Mouse (Mus musculus): ENCODE results near the gene Gm2001.
"Not testable (repeated sequence)": the region's sequence is repeated elsewhere in the genome, so short reads cannot be mapped to it uniquely, and the experiment has no call there.

Gm2001 gene

DNA sequence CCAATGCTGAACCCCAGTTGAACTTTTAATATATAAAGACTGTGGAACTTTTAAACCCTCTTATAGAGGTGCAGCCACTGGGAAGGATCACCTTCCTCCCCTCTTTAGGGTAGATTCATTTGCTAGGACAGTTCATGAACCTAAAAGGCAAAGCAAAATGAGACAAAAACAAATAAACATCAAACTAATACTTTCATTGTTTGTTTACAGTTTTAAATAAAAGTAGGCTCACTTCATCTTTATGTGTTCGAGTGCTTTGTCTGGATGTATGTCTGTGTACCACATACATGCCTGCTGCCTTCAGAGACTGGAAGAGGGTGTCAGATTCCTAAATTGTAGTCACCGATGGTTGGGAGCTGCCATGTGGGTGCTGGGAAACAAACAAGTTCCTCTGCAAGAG is at the start of gene Gm2001:
TSS of gene Gm2001 (minus strand) at position 101 of the 400 bp plus-strand sequence.
- DNase-seq (ENCODE audit: low spot score): not testable (repeated sequence)

GRCm38 (mm10) chr12:87873772-87874171 is 31.6 kb upstream of the Gm2001 start, which contains the start of gene Gm2016:
Gene Gm2016 (plus strand): TSS chr12:87874072.
- DNase-seq (ENCODE audit: low spot score): not testable (repeated sequence)

DNA sequence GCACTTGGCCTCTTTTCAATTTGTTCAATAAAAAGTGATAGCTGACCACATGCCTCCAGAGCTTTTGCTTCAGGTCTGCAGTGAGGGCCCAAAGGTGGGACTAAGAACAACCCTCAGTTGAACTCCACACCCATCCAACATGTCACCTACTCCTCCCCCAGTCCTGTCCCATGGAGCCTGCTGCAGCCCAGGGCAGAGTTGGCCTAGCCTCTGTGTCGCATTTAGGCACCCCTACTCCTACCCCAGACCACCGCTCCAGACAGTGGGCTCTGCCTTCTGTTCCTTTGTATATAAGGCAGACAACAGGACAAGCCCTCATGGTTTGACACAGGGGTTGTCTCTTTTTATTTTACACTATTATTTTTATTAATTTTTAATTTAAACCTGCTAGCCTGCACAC is 21.9 kb upstream of the Gm2001 start:
- DNase-seq (ENCODE audit: low spot score): not testable (repeated sequence)

- DNase-seq (ENCODE audit: low spot score): not testable (repeated sequence)
Observed at GRCm38 (mm10) chr12:87863638-87864037, 21.5 kb upstream of the Gm2001 start.

GRCm38 (mm10) chr12:87861740-87862692 is 19.9 kb upstream of the Gm2001 start:
- DNase-seq (ENCODE audit: low spot score): not testable (repeated sequence)

DNA sequence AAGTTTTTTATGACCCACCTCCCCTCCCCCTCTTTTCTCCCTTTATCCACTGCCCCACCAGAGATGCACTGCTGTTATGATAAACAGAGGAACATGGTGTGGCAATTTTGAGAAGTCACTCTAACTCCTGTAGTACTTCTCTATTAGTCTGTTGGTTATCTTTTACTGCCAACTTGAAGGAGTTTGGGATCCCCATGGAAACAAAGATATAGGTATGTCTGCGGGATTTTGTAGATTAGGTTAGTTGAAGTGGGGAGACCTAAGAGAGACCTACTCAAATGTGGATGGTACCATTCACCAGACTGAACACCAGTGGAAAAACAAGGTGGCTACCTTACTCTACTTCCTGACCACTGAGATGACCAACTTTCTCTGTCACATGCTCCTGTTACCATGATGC is 13.9 kb upstream of the Gm2001 start:
- not testable (repeated sequence) for DNase-seq (ENCODE audit: low spot score)

DNA sequence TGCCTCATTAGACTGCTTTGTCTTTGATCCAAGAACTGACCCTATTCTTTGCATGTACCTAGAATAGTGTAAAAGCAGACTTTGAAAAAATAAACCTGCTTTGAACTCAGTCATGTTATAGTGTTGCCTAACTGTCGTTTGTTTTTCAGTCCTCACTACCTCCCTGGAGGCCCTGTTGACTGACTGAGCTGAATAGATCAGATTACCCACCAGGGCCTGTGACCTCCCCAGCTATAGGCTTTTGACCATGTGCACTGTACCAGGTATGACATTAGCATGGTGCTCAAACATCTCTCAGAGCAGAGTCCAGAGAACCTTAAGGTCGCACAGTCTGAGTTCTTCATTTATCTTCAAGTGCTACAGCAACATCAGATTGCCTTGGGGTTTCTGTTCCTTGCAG is 8.5 kb upstream of the Gm2001 start:
- DNase-seq (ENCODE audit: low spot score): not testable (repeated sequence)

- DNase-seq (ENCODE audit: low spot score): not testable (repeated sequence)
Observed at GRCm38 (mm10) chr12:87816277-87816676, 25.9 kb downstream of the Gm2001 start, which contains the start of gene BB287469. Gene BB287469 (plus strand): TSS chr12:87816577.

GRCm38 (mm10) chr12:87797971-87798370 is 44.2 kb downstream of the Gm2001 start:
- not testable (repeated sequence) for DNase-seq (ENCODE audit: low spot score)

GRCm38 (mm10) chr12:87795212-87795611 is 46.9 kb downstream of the Gm2001 start, which contains the start of gene Gm21936:
Gene Gm21936 (plus strand): TSS chr12:87795512.
- not testable (repeated sequence) for DNase-seq (ENCODE audit: low spot score)
